Mouse (Mus musculus) intestine, postnatal 0 days (tissue): Measurements from ENCODE around the gene 4930469K13Rik. TPM values are rescaled to one million over a fixed set of nuclear protein-coding genes. Genes with fewer than 3 reads are reported as not detected.

Source experiments
- ATAC-seq: fragments of 200-750 bp; cut with Nextera tagmentation; 2 replicates; pipeline ENCODE4 v1.8.0; 2017; ENCODE audit warnings: mild to moderate bottlenecking, moderate TSS enrichment, moderate library complexity
- H3K27ac ChIP-seq: fragments of 300-500 bp; sonication (generic); 2 replicates; pipeline ENCODE4 v1.5.1; 2014; ENCODE audit warnings: mild to moderate bottlenecking, low read depth, low read length, moderate library complexity
- H3K27me3 ChIP-seq: fragments of 300-500 bp; sonication (generic); replicated peaks from 2 replicates; pipeline ENCODE4 v1.6.1; 2014; ENCODE audit warnings: low read length, mixed read lengths; ENCODE audit not compliant: control insufficient read depth, insufficient read depth
- H3K36me3 ChIP-seq: fragments of 300-500 bp; sonication (generic); 2 replicates; pipeline ENCODE4 v1.6.1; 2014; ENCODE audit warnings: mild to moderate bottlenecking, moderate library complexity; ENCODE audit not compliant: control insufficient read depth, insufficient read depth
- H3K4me1 ChIP-seq: fragments of 300-500 bp; sonication (generic); replicated peaks from 2 replicates; pipeline ENCODE4 v1.6.1; 2014; ENCODE audit warnings: antibody characterized with exemption, low read length, mixed read lengths; ENCODE audit not compliant: control insufficient read depth, insufficient read depth
- H3K4me2 ChIP-seq: fragments of 300-500 bp; sonication (generic); replicated peaks from 2 replicates; pipeline ENCODE4 v1.6.1; 2014; ENCODE audit warnings: low read depth, mild to moderate bottlenecking, moderate library complexity
- H3K4me3 ChIP-seq: fragments of 300-500 bp; sonication (generic); 2 replicates; pipeline ENCODE4 v1.5.1; 2014; ENCODE audit warnings: low read depth, low read length
- H3K9ac ChIP-seq: fragments of 300-500 bp; sonication (generic); 2 replicates; pipeline ENCODE4 v1.6.1; 2014; ENCODE audit warnings: mild to moderate bottlenecking, low read depth, low read length
- H3K9me3 ChIP-seq: fragments of 300-500 bp; sonication (generic); 2 replicates; pipeline ENCODE4 v1.6.1; 2016; ENCODE audit warnings: mixed run types; ENCODE audit not compliant: control insufficient read depth
- CTCF ChIP-seq: sonication (generic); IDR thresholded peaks from 2 replicates; pipeline ENCODE4 v1.5.1; 2016; ENCODE audit warnings: low read depth, mild to moderate bottlenecking, control low read depth, antibody characterized with exemption, moderate library complexity
- WGBS: fragments of 180-500 bp; shearing (Covaris S2); extraction: QIAGEN DNeasy Blood & Tissue Kit; methylation state at CpG from one replicate; pipeline ENCODE4 v1.1.7; 2014; 5-methylcytosine and 5-hydroxymethylcytosine counted together
- polyA plus RNA-seq: library from polyadenylated mRNA; unstranded; fragments of >200 nt; fragmentation: Nextera tagmentation; extraction: Ambion mirVana; gene quantifications from 2 replicates; pipeline ENCODE4 v1.2.1, GENCODE M21; 2015

Gene 4930469K13Rik
- polyA plus RNA-seq, 1 experiment from 2014 or later = not detected

- Histone ChIP-seq H3K4me3 (no peak overlapping the region), H3K4me2 (no peak overlapping the region), H3K9ac (no peak overlapping the region), H3K4me1 (no peaks in the 10 kb centered on the region), H3K36me3 (no peaks in the 10 kb centered on the region), H3K9me3 (no peaks in the 10 kb centered on the region), H3K27me3 (no peaks in the 10 kb centered on the region), H3K27ac (no peak overlapping the region)
- TF ChIP-seq CTCF = no peak
- no peak for ATAC-seq
- WGBS = 79% methylated on average over 5 of the region's 5 CpGs
These were observed 58.3 kb downstream of the 4930469K13Rik start for GRCm38 (mm10) chr11:34040061-34040460.

GRCm38 (mm10) chr11:34035909-34036658, 62.3 kb downstream of the 4930469K13Rik start:
- no peak for ATAC-seq
- WGBS = 81% methylated on average over 5 of the region's 5 CpGs
- Histone ChIP-seq H3K9ac (no peak overlapping the region), H3K9me3 (no peaks in the 10 kb centered on the region), H3K36me3 (no peaks in the 10 kb centered on the region), H3K27me3 (no peaks in the 10 kb centered on the region), H3K4me1 (no peaks in the 10 kb centered on the region), H3K4me3 (no peak overlapping the region), H3K4me2 (no peak overlapping the region), H3K27ac (no peak overlapping the region)
- TF ChIP-seq CTCF = no peak

- no peak overlapping the region for H3K4me2 ChIP-seq
- H3K27ac ChIP-seq = no peak overlapping the region
- WGBS = 72% methylated on average over 2 of the region's 2 CpGs
- no peak overlapping the region for H3K9ac ChIP-seq
- H3K4me3 ChIP-seq = no peak overlapping the region
- ATAC-seq = no peak
- H3K9me3 ChIP-seq = no peaks in the 10 kb centered on the region
- no peak for TF ChIP-seq CTCF
- H3K36me3 ChIP-seq = no peaks in the 10 kb centered on the region
- no peaks in the 10 kb centered on the region for H3K4me1 ChIP-seq
- H3K27me3 ChIP-seq = no peaks in the 10 kb centered on the region
These were observed 63.6 kb downstream of the 4930469K13Rik start for GRCm38 (mm10) chr11:34034794-34035193.

DNA sequence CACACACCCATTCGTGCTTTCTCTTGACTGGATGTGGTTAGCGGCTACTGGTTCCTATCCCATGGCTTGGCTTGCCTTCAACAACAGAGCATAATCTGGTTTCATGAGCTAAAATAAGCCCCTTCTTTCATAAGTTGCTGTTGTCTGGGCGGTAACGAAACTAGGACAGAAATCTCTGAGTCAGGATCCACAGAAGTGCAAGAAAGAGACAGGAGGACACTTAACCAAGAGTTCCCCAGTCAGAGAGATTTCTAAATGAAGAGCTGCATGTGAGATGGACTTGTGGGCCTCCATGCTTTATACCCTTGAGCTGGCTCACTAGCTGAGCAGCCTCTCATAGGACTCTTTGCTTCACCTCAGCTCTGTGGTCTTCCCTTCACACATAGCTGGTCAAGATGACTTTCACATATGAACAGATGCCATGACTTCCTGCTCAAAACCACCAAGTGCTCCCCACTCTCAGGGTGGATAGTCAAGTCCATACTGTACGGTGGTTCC, 64.3 kb downstream of the 4930469K13Rik start:
- H3K4me1 ChIP-seq = no peaks in the 10 kb centered on the region
- 88% methylated on average over 5 of the region's 5 CpGs for WGBS

GRCm38 (mm10) chr11:34031015-34031805, 67.1 kb downstream of the 4930469K13Rik start:
- no peak overlapping the region for H3K9ac ChIP-seq
- no peak overlapping the region for H3K4me2 ChIP-seq

More for the DNA sequence above, 64.3 kb downstream of the 4930469K13Rik start:
- no peaks in the 10 kb centered on the region for H3K27me3 ChIP-seq
- H3K4me2 ChIP-seq = no peak overlapping the region
- H3K36me3 ChIP-seq = no peaks in the 10 kb centered on the region
- no peak overlapping the region for H3K4me3 ChIP-seq
- TF ChIP-seq CTCF = no peak
- no peak for ATAC-seq
- H3K9me3 ChIP-seq = no peaks in the 10 kb centered on the region
- no peak overlapping the region for H3K27ac ChIP-seq
- H3K9ac ChIP-seq = no peak overlapping the region

GRCm38 (mm10) chr11:34029658-34030057, 68.7 kb downstream of the 4930469K13Rik start:
- Histone ChIP-seq H3K4me2 (no peak overlapping the region), H3K27ac (no peak overlapping the region), H3K4me1 (no peaks in the 10 kb centered on the region), H3K9me3 (no peaks in the 10 kb centered on the region), H3K27me3 (no peaks in the 10 kb centered on the region), H3K36me3 (no peaks in the 10 kb centered on the region), H3K9ac (no peak overlapping the region), H3K4me3 (no peak overlapping the region)
- TF ChIP-seq CTCF = no peak
- ATAC-seq = no peak
- WGBS = 58% methylated on average over 5 of the region's 5 CpGs

More at GRCm38 (mm10) chr11:34031015-34031805, 67.1 kb downstream of the 4930469K13Rik start:
- no peak for TF ChIP-seq CTCF
- WGBS = 51% methylated on average over 8 of the region's 8 CpGs
- Histone ChIP-seq H3K27me3 (no peaks in the 10 kb centered on the region), H3K4me3 (no peak overlapping the region), H3K9me3 (no peaks in the 10 kb centered on the region), H3K27ac (no peak overlapping the region), H3K4me1 (no peaks in the 10 kb centered on the region), H3K36me3 (no peaks in the 10 kb centered on the region)
- no peak for ATAC-seq
